Mouse (Mus musculus) lung, postnatal 0 days (tissue): ENCODE data around the gene Tspan5.

Experiments
- CTCF ChIP-seq: IDR thresholded peaks from 2 replicates; pipeline ENCODE4 v1.5.1; 2016; ENCODE audit warnings: antibody characterized with exemption, mild to moderate bottlenecking
- EP300 ChIP-seq: IDR thresholded peaks from 2 replicates; pipeline ENCODE4 v1.6.1; 2016; ENCODE audit warnings: antibody characterized with exemption, mild to moderate bottlenecking, control low read depth

DNA sequence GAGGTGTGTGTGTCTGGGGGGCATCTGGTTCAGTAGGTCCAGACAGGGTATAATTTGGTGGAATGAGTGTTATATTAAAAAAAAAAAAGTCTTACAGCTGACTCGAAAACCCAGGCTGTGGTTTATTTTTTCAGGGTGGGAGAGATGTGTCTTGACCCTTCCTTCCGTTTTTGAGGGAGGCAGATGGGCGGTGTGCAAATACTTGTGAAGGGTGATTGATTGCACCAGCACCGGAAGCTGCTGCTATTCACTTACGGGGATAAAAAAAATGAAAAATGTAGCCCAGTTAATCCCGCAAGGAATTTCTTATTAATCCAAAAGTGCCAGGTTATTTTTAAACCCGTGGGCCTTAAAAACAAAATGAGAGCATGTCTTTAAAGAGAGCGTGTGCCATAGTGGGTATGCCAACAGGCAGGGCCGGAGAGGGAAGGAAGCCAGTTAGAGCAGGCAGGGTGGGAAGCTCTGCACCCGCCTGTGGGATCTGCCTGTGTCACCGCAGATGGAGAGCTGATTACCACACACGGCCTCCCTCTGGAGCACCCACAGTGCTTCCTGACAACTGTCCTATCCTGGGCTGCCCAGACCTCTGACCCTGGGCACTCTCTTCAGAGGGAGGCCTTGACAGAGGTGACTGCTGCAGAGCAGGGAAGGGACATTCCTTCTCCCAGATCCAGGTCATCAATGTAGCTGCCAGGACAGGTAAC is 11.3 kb downstream of the Tspan5 start:
- no peak for TF ChIP-seq CTCF
- TF ChIP-seq EP300, result no peak
